Mouse (Mus musculus): ENCODE measurements around the gene Gm10447. TPM values are rescaled to one million over a fixed set of nuclear protein-coding genes. Genes with fewer than 3 reads are reported as not detected.
"Not testable (repeated sequence)": the region's sequence is repeated elsewhere in the genome, so short reads cannot be mapped to it uniquely, and the experiment has no call there.

Gm10447 gene
- polyA plus RNA-seq, 1 experiment from 2014 or later, result not detected

DNA sequence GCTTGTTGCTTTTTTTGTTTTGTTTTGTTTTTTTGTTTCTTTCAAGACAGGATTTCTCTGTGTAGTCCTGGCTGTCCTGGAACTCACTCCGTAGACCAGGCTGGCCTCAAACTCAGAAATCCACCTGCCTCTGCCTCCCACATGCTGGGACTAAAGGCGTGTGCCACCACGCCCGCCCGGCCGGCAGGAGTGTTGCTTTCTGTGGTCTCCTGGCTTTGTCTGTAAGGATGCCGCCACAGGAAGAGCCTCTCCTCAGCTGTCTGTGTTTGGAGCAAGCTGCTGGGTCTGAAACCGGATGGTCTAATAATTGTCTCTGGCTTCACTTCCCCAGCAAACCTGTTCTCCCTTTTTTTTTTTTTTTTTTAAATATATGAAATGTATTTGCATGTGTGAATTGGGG lies 21.4 kb downstream of the Gm10447 start:
- 80% methylated on average over 8 of the region's 8 CpGs for WGBS
- H3K27ac ChIP-seq (ENCODE audit: low read depth, low read length), result no peak overlapping the region

DNA sequence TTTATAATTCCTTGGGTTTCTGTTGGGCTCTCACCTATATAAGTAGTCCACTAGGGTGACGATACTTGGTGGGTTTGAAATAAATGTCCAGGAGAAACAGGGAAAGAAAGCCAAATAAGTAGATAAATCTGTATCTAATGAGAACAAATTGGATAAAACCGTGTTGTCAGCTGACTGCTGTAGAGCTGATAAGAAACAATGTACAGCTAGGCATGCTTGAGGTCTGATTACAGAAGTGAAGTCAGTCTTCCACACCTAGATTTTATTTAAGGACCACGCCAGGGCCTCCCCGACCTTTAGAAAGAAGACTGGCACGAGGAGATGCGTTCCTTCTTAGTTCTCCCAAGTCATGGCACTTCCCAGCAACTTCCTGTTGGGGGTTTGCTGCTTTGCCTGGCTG lies 23.9 kb downstream of the Gm10447 start:
- H3K27me3 ChIP-seq (replicated peaks; ENCODE audit: control insufficient read depth, insufficient read depth, low read length), result no peaks in the 10 kb centered on the region
- 67% methylated on average over 6 of the region's 6 CpGs for WGBS
- H3K4me3 ChIP-seq (ENCODE audit: low read length), result no peak overlapping the region
- H3K27ac ChIP-seq (ENCODE audit: low read depth, low read length), result no peak overlapping the region
- H3K9me3 ChIP-seq (ENCODE audit: control insufficient read depth, low read length), result no peaks in the 10 kb centered on the region
- ATAC-seq, result no peak
- peaks cover 6% of the 10 kb centered on the region for H3K36me3 ChIP-seq (ENCODE audit: control insufficient read depth, insufficient read depth, low read length)
- no peak overlapping the region for H3K4me2 ChIP-seq (ENCODE audit: low read length)
- H3K9ac ChIP-seq (ENCODE audit: low read depth, low read length), result no peak overlapping the region
- H3K4me1 ChIP-seq (ENCODE audit: control insufficient read depth, insufficient read depth, low read depth, low read length), result peaks cover 7% of the 10 kb centered on the region

More for the DNA sequence above, 21.4 kb downstream of the Gm10447 start:
- no peak overlapping the region for H3K9ac ChIP-seq (ENCODE audit: low read depth, low read length)
- H3K36me3 ChIP-seq (ENCODE audit: control insufficient read depth, insufficient read depth, low read length), result no peaks in the 10 kb centered on the region
- H3K27me3 ChIP-seq (replicated peaks; ENCODE audit: control insufficient read depth, insufficient read depth, low read length), result no peaks in the 10 kb centered on the region
- H3K4me3 ChIP-seq (ENCODE audit: low read length), result no peak overlapping the region
- no peak for ATAC-seq
- H3K4me2 ChIP-seq (ENCODE audit: low read length), result no peak overlapping the region
- H3K4me1 ChIP-seq (ENCODE audit: control insufficient read depth, insufficient read depth, low read depth, low read length), result no peaks in the 10 kb centered on the region; the same call in 1 of the 2 replicates
- H3K9me3 ChIP-seq (ENCODE audit: control insufficient read depth, low read length), result no peaks in the 10 kb centered on the region

DNA sequence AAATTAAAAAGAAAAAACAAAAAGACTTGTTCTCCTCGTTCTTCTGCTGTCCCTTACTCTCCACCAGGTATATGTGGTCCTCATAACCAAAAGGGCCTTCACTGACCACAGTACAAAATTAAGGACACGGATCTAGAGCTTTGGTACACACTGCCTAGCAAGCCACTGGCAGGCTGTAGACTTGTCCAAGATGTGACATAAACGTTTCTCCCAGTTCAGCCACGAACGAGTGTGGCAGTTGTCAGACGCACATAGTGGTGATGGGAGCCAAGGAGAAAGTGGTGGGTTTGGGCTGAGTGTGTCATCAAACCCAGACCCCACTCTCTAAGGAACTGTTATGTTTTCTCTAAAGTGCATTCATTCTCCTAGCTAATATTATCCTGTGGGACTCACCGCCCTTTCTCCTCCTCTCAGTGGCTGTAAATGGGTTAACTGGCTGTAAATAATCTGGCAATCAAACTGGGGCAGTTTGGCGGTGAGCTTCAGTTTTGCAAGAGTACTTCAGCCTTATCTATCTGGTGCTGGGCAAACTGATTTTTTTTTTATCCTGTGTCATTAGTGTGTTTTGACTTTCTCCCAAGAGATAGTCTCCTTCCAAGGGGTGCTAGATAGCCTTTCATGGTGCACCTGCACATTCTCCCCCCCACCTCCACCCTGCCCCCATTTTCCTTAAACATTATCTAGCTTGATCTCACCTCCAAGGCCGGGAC lies 25.4 kb downstream of the Gm10447 start:
- ATAC-seq, result peak; percentile 45
- peaks cover 7% of the 10 kb centered on the region for H3K4me1 ChIP-seq (ENCODE audit: control insufficient read depth, insufficient read depth, low read depth, low read length)
- H3K9ac ChIP-seq (ENCODE audit: low read depth, low read length), result peak overlapping the region; percentile 62
- H3K9me3 ChIP-seq (ENCODE audit: control insufficient read depth, low read length), result no peaks in the 10 kb centered on the region
- H3K4me3 ChIP-seq (ENCODE audit: low read length), result peak overlapping the region; percentile 90
- peak overlapping the region; percentile 77 for H3K27ac ChIP-seq (ENCODE audit: low read depth, low read length)
- WGBS, result 17% methylated on average over 9 of the region's 9 CpGs
- peak overlapping the region; percentile 94 for H3K4me2 ChIP-seq (ENCODE audit: low read length)
- peaks cover 6% of the 10 kb centered on the region for H3K36me3 ChIP-seq (ENCODE audit: control insufficient read depth, insufficient read depth, low read length)
- H3K27me3 ChIP-seq (replicated peaks; ENCODE audit: control insufficient read depth, insufficient read depth, low read length), result no peaks in the 10 kb centered on the region

DNA sequence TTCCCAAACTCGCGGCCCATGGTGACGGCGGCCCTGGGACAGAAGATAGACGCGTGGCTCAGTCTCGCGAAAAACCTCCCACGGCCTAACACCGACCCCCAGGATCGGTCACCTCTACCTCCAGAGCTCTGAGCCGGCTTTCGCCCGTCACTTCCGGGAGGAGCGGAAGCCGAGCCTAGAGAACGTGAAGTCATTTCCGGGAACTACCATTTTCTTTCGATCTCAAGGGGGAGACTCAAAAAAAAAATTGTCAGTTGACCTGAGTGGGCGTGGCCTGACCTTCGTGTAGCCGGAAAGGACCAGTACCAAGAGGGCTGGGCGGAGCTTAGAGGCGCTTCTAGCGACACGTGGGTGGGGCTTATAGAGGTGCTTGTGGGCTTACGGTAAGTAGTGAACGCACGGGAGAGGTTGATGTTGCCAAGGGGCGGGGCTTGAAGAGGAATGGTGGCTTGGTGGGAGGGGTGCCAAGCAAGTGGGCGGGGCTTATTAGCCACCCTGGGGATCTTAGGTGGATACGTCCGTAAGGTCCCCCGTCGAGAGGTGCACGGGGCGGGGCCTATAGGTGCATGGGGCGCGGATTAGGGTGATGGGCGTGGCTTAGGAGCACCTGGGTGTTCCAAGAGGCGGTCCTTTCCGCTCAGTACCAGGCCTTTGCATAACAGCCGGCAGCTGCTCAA lies 26.1 kb downstream of the Gm10447 start, which contains the start of the genes Uqcrq and Gdf9:
Gene Uqcrq, minus strand, starts transcription at position 162 of the 677 bp plus-strand sequence.
Gene Gdf9, plus strand, starts transcription at position 354 of the 677 bp plus-strand sequence.
- Histone ChIP-seq H3K9ac (ENCODE audit: low read depth, low read length) (peak within 1 kb of the TSS; percentile 89), H3K4me1 (ENCODE audit: control insufficient read depth, insufficient read depth, low read depth, low read length) (peaks cover 7% of the 10 kb centered on the region), H3K36me3 (ENCODE audit: control insufficient read depth, insufficient read depth, low read length) (peaks cover 6% of the 10 kb centered on the region), H3K4me2 (ENCODE audit: low read length) (peak within 1 kb of the TSS; percentile 94), H3K27ac (ENCODE audit: low read depth, low read length) (peak within 1 kb of the TSS; percentile 88), H3K4me3 (ENCODE audit: low read length) (peak within 1 kb of the TSS; percentile 90), H3K27me3 (replicated peaks; ENCODE audit: control insufficient read depth, insufficient read depth, low read length) (no peaks in the 10 kb centered on the region), H3K9me3 (ENCODE audit: control insufficient read depth, low read length) (no peaks in the 10 kb centered on the region)
- WGBS, result under 1% methylated on average over 44 of the region's 44 CpGs
- peak; percentile 96 for ATAC-seq

DNA sequence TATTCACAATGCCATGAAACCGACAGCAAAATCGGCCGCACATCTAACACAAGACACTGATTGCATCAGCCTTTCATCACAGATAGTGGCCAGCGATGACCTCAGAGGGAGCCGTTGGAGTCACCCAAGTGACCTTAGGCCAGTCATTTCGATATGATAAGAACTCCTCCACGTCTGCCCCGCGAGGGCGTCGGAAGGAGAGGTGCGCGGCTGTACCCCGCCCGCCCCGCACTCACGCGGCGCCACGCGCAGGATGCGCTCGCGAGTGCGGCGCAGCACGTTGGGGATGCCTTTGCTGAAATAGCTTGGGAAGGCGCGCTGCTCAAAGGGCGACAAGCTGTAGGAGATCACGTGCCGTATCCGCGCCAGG lies 26.6 kb downstream of the Gm10447 start:
- Histone ChIP-seq H3K9me3 (ENCODE audit: control insufficient read depth, low read length) (no peaks in the 10 kb centered on the region), H3K4me2 (ENCODE audit: low read length) (peak overlapping the region; percentile 94), H3K36me3 (ENCODE audit: control insufficient read depth, insufficient read depth, low read length) (peaks cover 6% of the 10 kb centered on the region), H3K4me3 (ENCODE audit: low read length) (peak overlapping the region; percentile 90), H3K9ac (ENCODE audit: low read depth, low read length) (peak overlapping the region; percentile 89), H3K4me1 (ENCODE audit: control insufficient read depth, insufficient read depth, low read depth, low read length) (peaks cover 7% of the 10 kb centered on the region), H3K27ac (ENCODE audit: low read depth, low read length) (peak overlapping the region; percentile 88), H3K27me3 (replicated peaks; ENCODE audit: control insufficient read depth, insufficient read depth, low read length) (no peaks in the 10 kb centered on the region)
- peak; percentile 60 for ATAC-seq
- under 1% methylated on average over 32 of the region's 34 CpGs for WGBS

DNA sequence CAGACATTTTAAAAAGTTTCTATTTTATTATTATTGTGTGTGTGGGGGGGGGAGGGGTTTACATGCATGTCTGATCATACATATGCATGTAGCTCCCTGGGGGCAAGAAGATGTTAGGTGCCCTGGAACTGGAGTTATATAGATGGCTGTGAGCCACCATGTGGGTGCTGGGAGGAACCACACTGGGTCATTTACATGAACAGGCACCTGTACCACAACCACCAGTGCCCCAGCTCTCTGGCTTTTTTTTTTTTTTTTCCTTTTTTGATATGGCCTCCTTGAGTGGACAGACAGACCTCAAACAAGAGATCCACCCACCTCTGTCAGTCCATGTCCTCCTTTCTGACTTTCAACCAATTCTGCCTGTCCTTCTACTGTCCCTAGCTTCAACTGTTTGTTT lies 27.7 kb downstream of the Gm10447 start:
- Histone ChIP-seq H3K27me3 (replicated peaks; ENCODE audit: control insufficient read depth, insufficient read depth, low read length) (no peaks in the 10 kb centered on the region), H3K27ac (ENCODE audit: low read depth, low read length) (no peak overlapping the region), H3K4me3 (ENCODE audit: low read length) (no peak overlapping the region), H3K9ac (ENCODE audit: low read depth, low read length) (no peak overlapping the region), H3K36me3 (ENCODE audit: control insufficient read depth, insufficient read depth, low read length) (peaks cover 6% of the 10 kb centered on the region), H3K4me2 (ENCODE audit: low read length) (peak overlapping the region; percentile 94), H3K9me3 (ENCODE audit: control insufficient read depth, low read length) (no peaks in the 10 kb centered on the region), H3K4me1 (ENCODE audit: control insufficient read depth, insufficient read depth, low read depth, low read length) (peaks cover 7% of the 10 kb centered on the region)
- no peak for ATAC-seq

DNA sequence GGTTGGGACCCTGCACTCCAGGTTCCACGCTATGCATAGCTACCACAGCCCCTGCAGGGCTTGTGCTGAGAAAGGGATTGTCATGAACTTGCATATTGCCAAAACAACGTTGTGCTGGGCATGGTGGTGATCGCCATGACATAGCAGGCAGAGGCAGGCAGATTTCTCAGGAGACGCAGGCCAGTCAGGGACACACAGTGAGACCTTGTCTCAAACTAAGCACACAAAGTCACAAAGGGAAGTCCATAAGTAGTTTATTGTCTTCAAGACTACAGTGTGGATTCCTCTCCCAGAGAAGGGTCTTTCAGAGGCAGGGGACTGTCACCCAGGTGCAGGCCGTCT lies 28.2 kb downstream of the Gm10447 start:
- Histone ChIP-seq H3K27me3 (replicated peaks; ENCODE audit: control insufficient read depth, insufficient read depth, low read length) (no peaks in the 10 kb centered on the region), H3K4me2 (ENCODE audit: low read length) (no peak overlapping the region), H3K4me3 (ENCODE audit: low read length) (no peak overlapping the region), H3K27ac (ENCODE audit: low read depth, low read length) (no peak overlapping the region), H3K36me3 (ENCODE audit: control insufficient read depth, insufficient read depth, low read length) (peaks cover 6% of the 10 kb centered on the region), H3K9ac (ENCODE audit: low read depth, low read length) (no peak overlapping the region), H3K4me1 (ENCODE audit: control insufficient read depth, insufficient read depth, low read depth, low read length) (peaks cover 7% of the 10 kb centered on the region), H3K9me3 (ENCODE audit: control insufficient read depth, low read length) (no peaks in the 10 kb centered on the region)
- ATAC-seq, result no peak
- 98% methylated on average over 5 of the region's 5 CpGs for WGBS

DNA sequence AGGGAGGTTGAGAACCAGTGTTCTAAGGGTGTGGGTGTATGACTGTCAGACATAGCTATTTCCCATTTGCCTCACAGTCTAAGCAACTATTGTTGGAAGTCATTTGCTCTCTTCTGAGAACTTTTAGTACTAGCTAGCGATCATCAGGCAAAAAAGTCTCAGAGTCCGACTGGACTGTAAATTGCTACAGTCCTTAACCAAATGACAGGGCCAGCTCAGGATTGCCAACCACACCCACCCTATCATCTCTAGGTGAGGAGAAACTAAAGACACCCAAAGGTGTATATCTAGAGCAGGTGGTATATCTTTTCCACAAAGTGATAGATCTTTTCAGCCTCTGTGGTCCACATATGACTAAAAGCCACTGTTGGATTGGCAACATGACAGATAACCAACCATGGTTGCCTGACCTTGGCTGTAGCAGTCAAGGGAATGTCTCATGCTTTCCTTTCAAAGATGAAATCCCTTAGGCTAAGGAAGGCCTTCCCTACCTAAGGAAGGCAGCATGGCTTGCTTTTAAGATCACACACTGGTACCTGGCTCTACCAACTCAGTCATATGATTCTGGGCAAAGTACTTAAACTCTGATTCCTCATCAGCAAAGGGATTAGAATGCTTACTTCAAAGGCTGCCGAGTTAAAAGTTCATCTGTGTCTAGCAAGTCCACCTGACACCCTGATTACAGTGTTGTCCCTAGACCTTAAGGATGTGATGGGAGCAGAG lies 28.8 kb downstream of the Gm10447 start:
- Histone ChIP-seq H3K9ac (ENCODE audit: low read depth, low read length) (no peak overlapping the region), H3K4me1 (ENCODE audit: control insufficient read depth, insufficient read depth, low read depth, low read length) (peaks cover 7% of the 10 kb centered on the region), H3K9me3 (ENCODE audit: control insufficient read depth, low read length) (no peaks in the 10 kb centered on the region), H3K4me2 (ENCODE audit: low read length) (no peak overlapping the region), H3K36me3 (ENCODE audit: control insufficient read depth, insufficient read depth, low read length) (peaks cover 6% of the 10 kb centered on the region), H3K27me3 (replicated peaks; ENCODE audit: control insufficient read depth, insufficient read depth, low read length) (no peaks in the 10 kb centered on the region), H3K27ac (ENCODE audit: low read depth, low read length) (no peak overlapping the region), H3K4me3 (ENCODE audit: low read length) (no peak overlapping the region)
- ATAC-seq, result no peak
- 91% methylated on average over 3 of the region's 3 CpGs for WGBS

DNA sequence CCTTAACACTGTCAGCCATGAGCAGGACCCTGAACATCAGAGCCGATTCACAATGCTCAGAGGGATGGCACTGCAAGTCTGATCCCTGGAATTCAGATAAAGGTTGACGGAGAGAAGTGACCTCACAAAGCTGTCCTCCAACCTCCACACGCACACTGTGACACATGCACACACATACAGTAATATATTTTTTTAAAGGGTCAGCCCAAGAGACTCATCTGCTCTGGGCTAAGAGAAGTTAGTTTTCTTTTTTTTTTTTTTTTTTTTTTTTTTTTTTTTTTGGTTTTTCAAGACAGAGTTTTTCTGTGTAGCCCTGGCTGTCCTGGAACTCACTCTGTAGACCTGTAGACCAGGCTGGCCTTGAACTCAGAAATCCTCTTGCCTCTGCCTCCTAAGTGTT lies 30.0 kb downstream of the Gm10447 start:
- 91% methylated on average over 3 of the region's 3 CpGs for WGBS
- H3K9ac ChIP-seq (ENCODE audit: low read depth, low read length); H3K9me3 ChIP-seq (ENCODE audit: control insufficient read depth, low read length); H3K27ac ChIP-seq (ENCODE audit: low read depth, low read length); H3K36me3 ChIP-seq (ENCODE audit: control insufficient read depth, insufficient read depth, low read length); H3K4me1 ChIP-seq (ENCODE audit: control insufficient read depth, insufficient read depth, low read depth, low read length); H3K27me3 ChIP-seq (replicated peaks; ENCODE audit: control insufficient read depth, insufficient read depth, low read length); ATAC-seq; H3K4me2 ChIP-seq (ENCODE audit: low read length); H3K4me3 ChIP-seq (ENCODE audit: low read length): not testable (repeated sequence)
